Mouse (Mus musculus) right cerebral cortex, postnatal 36 days (tissue): ENCODE data around the gene Gm42372.
A peak's percentile ranks its signal among the peaks of the same experiment; 100 is the strongest.
"Not testable (repeated sequence)": the region's sequence is repeated elsewhere in the genome, so short reads cannot be mapped to it uniquely, and the experiment has no call there.

ENCODE experiments used
- DNase-seq, 2 experiments: peaks; one replicate each; pipeline ENCODE4 v3.0.0; 2022; ENCODE audit warnings: low spot score in 2 of 2, mixed read lengths in 1 of 2

Gene Gm42372

GRCm38 (mm10) chr7:16982859-16983568, at the start of gene Gm42372:
Gm42372 (plus strand) TSS chr7:16983086.
- peak; percentile 89 to 92 for DNase-seq

DNA sequence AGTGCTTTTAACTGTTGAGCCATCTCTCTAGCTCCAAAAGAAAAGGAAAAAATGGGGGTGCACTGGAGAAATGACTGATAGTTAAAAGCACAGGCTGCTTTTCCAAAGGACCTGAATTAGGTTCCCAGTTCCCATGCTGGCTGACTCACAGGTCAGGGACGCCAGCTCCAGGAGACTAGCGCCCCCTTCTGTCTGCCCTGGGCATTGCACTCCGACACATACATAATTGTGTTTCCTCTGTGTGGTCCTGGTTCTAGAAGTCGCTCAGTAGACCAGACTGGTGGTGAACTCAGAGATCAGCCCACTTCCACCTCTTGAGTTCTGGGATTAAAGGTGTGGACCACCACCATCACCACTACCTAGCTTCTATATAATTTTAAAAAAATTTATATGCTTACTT, 45.6 kb upstream of the Gm42372 start:
- DNase-seq, result no peak

- DNase-seq, result peak in 1 of 2 experiments; percentile 70
These were observed 44.6 kb upstream of the Gm42372 start for GRCm38 (mm10) chr7:16938117-16938791.

DNA sequence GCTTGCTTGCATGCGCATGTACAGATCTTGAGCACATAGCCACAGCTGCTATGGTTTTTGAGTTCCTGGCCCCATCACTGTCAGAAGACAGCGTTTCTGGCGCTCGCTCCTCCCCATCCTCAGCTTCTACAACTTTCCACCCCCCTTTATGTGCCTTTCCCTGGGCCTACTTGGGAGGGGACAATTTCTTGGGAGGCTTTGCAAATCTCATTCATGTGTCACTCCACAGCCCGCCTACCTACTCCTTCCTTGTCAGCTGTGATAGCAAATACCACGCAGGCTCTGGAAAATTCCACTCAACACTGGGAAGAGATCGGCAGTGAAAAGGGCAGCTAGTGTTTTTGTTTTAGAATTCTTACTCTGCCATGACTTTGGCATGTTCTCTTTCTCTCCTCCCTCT, 42.6 kb upstream of the Gm42372 start:
- peak in 1 of 2 experiments; percentile 88 for DNase-seq

DNA sequence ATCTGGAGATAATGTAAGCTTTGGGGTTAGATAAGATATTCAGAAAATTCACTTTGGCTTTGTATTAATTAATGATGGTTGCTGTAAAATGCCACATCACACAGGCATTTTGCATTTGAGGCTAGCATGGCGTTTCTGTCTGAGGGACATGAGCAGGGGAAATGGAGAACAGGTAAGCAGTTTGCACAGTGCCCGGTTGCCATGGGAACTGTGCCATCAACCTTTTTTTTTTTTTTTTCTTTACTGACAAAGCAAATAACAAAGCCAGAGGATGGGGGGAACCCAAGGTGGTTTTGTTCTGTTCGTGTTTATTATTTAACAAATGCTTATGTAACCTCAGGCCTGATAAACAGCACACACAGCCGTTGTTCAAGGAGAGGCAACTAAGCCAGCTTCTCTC, 40.0 kb upstream of the Gm42372 start:
- no peak for DNase-seq

DNA sequence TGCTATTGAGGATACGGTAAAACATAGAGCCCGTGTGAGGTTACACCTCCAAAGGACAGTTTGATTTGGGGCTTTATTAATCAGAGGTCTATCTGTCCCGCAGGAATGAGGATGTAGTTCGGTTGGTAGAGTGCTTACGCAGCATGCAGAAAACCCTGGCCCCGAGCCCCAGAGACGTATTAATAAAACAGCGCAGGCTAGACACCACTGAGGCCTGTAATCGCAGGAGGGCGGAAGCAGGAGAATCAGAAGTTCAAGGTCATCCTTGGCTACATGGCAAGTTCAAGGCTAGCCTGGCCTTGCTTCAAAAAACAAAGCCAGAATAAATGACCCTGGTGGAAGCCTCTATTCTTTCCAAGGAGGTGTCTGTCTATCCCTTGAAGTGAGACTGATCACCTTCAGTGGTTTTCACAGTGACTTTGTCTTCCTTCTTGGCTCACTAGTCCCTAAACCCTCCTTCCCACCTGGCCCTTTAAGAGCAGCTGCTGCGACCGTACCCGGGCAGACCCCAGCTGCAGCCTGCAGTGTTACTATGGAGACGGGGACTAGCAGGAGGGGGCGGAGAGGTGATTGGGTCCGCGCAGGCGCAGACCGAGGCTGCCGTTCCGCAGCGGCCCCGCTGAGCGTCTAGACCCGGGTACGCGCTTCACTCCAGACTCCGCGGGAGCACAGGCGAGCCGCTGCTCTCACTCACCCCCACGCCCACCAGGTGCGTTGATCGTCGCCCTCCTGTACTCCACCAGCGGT, 38.7 kb upstream of the Gm42372 start, which contains the start of gene Pnmal2:
Gene Pnmal2, plus strand, starts transcription at position 622 of the 747 bp plus-strand sequence.
- peak; percentile 86 for DNase-seq

DNA sequence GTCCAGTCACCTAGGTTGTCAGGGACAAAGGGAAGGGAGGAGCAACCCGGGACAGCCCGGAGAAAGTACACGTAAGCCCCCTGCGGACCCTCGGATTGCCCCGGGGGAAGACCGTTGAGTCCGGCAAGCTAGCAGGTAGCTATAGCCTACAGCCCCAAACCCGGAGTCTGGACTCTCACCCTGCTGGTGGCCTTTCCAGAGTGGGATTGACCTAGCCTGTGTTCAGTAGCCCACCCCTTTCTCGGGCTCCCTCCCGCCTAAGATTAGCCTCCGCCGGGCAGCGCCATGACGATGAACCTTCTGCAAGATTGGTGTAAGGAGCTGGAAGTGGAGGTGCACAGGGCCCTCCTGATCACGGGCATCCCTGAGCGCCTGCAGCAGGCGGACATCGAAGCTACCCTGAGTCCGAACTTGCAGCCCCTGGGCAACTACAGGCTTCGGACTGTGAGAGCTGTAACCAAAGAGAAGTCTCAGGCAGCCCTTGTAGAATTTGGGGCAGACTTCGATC, 38.0 kb upstream of the Gm42372 start:
- no peak for DNase-seq

DNA sequence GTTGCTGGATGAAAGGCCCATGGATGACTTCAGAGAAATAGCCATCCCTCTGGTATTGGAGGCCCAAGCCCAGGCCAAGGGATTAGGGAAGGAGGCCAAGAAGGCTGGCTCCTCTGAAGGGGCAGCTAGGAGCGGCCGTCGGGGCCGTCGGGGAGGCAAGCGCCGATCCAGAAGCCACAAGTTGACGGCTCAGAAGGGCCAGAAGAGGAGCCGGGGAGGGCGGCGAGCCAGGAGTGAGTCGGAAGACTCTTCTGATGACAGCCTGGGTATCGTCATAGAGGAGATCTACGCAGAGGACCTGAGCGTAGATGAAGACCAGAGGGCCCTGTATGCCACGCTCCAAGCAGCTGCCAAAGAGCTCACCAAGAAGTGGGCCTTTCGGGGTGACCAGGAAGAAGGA, 37.5 kb upstream of the Gm42372 start:
- DNase-seq, result no peak

DNA sequence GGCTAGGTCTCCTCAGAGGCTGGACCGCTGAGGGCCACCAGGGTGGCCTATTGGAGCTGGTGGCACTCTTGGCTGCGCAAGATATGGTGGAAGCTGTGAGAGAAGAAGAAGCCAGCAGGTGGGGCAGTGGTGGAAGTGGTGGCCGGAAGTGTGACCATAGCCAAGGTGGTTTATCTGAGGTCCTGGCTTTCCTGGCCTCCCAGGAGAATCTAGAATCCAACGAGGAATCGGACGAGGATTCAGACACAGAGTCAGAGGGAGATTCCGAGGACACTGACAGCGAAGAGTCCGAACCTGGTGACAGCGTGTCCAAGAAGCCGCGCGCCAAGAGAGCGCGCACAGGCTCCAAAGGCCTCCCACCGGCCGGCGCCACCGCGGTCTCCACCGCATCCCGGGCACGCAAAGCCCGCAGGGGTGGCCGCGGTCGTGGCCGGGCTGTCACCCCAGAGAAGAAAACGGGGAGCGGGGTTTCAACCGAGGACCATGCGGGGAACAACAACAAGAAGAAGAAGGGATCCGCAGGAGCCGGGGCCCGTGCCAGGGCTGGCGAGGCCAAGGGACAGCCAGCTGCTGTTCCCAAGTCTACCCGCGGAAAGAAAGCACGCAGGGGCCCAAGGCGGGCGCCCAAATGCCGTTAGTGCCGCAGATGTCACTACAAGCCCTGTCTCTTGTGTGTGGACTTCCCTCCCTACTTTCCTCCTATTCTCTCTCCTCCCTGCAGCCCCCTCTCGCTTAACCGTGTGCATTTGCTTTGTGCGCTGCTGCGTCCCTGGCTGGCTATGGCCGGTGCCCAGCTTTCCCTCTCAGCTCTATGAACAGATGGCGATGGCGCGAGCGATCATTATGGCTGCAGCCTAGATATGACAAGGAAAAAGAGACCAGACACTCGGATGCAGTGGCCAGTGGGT, 36.2 kb upstream of the Gm42372 start:
- DNase-seq, result no peak

GRCm38 (mm10) chr7:16947349-16947895, 35.5 kb upstream of the Gm42372 start:
- DNase-seq, result no peak

DNA sequence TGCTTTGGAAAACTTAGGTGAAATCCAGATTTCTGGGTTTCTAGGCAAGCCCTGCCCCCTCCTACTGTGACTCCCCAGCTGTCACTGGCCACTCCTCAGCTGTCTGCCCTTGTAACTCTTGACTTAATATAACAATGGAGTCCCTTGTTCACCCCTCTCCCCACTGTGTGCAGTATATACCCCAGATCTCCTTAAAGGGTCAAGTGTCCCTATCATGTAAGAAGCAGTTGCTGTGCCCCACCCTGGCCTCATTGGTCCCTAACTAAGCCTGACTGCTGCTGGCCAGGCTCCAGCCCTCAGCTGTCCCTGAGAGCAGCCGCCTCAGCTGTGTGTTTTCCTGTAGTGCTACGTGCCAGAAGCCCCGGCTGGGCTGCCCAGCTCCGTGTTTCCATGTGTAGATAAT, 34.9 kb upstream of the Gm42372 start:
- no peak for DNase-seq

- DNase-seq, result no peak
These were observed 33.9 kb upstream of the Gm42372 start for GRCm38 (mm10) chr7:16948923-16949458.

DNA sequence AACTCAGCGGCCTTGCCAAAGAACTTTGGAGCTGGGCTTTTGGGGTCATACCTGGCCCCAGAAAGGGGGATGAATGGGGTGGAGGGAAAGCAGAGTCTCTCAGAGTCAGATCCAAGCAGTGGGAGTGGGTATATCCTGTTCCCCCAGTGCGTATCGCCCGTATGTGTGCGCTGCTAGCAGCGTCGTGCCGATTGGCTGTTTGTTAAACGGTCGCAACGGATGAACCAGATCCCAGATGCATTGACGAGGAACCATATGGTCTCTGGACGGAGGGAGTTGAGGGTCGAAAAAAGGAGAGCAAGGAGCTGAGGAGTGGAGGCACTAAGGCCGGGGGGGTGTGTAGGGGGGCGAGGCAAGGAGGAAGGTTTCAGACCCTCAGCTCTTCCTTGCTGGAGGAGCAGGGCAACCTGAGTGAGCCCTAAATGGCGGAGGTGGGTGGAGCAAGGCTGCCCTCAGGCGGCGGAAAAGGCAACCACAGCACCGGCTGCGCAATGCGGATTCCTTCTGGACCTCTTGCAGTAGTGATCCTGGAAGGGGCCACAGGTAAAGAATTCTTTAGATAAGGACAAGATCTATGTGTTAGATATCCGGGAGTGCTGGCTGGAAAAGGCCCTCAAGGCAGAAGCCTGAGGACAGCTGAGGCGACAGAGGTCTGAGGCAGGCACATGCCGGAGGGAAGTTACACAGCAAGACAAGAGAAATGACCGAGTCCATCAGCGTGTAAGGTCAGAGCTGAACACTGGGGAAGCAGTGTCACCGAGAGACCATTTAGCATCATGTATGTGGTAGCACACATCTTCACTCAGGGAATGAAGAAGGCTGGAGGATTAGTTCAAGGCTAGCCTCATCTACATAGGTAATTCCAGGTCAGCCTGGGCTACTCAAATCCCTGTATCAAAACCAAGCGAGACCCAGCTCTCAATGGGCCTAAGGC, 32.7 kb upstream of the Gm42372 start:
- DNase-seq, result peak; percentile 77 to 80

GRCm38 (mm10) chr7:16950861-16951635, 31.8 kb upstream of the Gm42372 start:
- peak; percentile 70 for DNase-seq

DNA sequence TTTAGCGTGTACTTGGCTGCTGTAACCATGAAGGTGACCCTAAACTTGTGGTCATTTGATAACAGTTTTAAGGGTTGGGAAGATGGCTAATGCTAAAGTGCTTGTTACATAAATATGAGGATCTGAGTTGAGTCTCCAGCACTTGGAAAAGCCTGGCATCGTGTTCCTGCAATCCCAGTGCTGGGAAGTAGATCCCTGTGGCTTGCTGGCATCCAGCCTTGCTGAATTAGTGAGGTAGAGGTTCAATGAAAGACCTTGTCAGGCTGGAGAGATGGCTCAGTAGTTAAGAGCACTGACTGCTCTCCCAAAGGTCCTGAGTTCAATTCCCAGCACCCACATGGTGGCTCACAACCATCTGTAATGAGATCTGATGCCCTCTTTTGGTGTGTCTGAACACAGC, 29.1 kb upstream of the Gm42372 start:
- DNase-seq, result not testable (repeated sequence)

- no peak for DNase-seq
These were observed 27.2 kb upstream of the Gm42372 start for GRCm38 (mm10) chr7:16955712-16956111.

GRCm38 (mm10) chr7:16956410-16957265, 26.2 kb upstream of the Gm42372 start:
- peak; percentile 59 to 76 for DNase-seq
